Mouse (Mus musculus): Measurements from ENCODE around the gene H2afy. TPM values are rescaled to one million over a fixed set of nuclear protein-coding genes. Genes with fewer than 3 reads are reported as not detected.
"Not testable (repeated sequence)": the region's sequence is repeated elsewhere in the genome, so short reads cannot be mapped to it uniquely, and the experiment has no call there.

Gene H2afy
- total RNA-seq, 4 experiments from 2014 or later: 39.0 to 48.2 (median 45.6) TPM

GRCm38 (mm10) chr13:56072268-56072607 is 63.9 kb downstream of the H2afy start:
- no peak for DNase-seq (ENCODE audit: low spot score)

DNA sequence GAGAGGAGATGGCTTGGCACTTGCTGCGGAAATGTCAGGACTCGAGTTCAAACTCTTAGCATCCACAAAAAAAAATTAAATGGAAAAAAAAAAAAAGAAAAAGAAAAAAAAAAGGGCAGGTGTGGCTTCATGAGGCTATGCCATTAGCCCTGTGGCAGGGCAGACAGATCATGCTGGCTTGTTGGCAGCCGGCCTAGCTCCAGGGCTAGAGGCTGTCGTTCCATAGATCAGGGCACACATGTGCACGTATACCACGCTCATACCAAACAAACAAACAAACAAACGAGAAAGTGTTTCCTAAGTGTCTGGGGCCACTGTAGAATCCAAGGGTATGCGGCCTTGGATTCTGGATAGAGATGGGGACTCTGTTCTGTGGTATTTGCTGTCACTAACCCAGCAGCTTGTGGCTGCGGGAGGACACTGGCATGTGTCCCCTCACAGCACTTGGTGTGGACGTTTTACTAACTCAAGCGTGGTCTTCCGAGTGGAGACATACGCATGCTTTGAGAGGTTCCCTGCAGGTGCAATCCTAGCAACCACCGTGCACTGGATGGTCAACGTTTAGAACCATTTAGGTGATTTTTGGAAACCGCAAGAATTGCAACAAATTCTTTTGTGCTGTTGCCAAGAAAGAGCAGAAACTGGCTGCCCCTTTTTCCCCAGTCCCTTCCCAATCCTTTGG is 64.4 kb downstream of the H2afy start:
- no peak for DNase-seq (ENCODE audit: low spot score)

DNA sequence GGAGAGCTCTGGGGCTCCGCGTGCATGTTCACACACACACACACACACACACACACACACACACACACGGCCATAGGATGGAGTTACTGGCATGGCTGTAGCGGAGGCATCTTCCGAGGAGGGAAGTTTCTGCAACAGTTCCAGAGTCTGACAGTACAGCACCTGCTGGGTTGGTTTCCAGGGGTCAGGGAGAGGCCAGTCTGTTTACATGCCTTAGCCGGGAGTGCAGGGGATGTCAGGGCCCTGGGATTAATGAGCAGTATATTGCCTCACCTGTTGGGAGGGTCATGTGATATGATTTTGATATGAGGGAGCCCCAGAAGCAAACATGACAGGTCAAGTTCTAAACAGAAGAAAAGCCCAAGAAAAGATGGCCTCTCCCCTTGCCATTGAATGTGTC is 66.5 kb downstream of the H2afy start:
- no peak for DNase-seq (ENCODE audit: low spot score)

GRCm38 (mm10) chr13:56068517-56068916 is 67.6 kb downstream of the H2afy start:
- DNase-seq (ENCODE audit: low spot score): no peak

DNA sequence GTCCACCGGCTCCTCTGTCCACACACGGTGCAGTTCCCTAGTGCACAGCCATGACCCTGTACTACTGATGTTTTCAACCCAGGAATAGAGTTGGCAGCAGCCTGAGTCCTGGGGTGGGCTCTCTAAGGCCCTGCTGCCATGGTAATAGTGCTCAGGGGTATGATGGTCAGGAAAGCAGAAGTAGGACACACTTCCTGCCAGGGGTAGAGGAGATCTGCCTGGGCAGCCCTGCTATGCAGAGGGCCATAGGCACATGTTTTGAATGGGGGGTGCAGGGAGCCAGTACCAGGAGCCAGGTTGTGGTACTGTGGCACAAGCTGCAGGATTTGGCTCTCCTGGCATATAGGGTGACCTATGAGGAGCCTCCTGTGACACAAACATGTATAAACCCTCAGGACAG is 69.3 kb downstream of the H2afy start:
- DNase-seq (ENCODE audit: low spot score): no peak

GRCm38 (mm10) chr13:56066152-56066551 is 70.0 kb downstream of the H2afy start:
- DNase-seq (ENCODE audit: low spot score): no peak

- no peak for DNase-seq (ENCODE audit: low spot score)
These were observed 78.4 kb downstream of the H2afy start for GRCm38 (mm10) chr13:56057761-56058160.

DNA sequence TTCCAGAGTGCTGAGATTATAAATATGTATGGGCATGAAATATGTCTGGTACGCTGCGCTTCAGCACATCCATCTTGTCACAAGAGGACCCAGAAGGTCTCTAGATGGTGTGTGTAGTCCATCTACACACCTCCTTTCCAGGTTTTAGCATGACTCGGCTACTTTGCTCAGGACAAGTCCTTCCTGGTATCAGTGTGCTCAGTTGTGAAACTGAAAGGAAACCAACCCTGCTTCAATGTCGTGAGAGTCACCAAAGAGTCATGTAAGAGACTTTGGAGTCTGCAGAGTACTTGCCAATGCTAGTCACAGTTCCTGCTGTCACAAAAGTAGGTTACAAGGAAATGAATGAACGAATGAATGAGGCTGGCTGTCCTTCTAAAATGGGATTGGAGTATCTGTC is 80.4 kb downstream of the H2afy start:
- DNase-seq (ENCODE audit: low spot score): no peak

- no peak for DNase-seq (ENCODE audit: low spot score)
These were observed 82.1 kb downstream of the H2afy start for GRCm38 (mm10) chr13:56054089-56054488.

DNA sequence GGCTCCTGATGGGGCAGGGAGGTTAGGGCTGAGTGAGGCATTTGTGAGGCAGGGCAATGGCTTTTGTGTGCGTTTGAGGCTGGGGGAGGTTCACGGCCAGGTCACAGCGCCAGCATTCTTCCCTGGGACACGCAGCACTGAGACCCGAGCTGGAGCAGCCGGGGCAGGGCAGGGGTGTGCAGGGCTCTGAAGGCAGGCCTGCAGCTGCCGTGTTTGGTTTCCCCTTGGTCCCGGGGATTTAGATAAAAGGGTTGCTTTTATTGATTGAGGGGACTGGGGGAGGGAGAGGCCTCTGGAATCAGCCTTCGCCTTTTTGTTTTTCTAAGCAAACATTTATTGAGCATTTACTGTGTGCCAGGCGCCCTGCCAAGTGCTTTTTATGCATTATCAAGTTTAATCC is 83.4 kb downstream of the H2afy start:
- DNase-seq (ENCODE audit: low spot score): no peak

DNA sequence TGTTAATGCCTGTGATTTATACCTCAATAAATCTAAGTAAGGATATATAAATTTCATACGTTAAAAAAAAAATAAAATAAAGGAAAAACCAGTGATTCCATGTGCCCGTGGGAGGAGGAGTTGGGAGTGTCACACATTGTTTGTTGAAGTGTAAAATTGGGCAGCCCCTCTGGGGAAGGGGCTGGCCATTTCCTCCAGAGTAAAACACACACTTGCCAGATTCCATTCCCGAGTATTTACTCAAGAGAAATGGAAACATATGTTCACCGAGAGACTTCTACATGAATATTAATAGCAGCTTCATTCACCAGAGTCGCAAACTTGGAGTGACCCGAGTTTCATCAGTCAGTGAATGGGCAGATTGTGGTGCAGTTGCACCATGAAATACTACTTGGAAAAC is 85.9 kb downstream of the H2afy start:
- DNase-seq (ENCODE audit: low spot score): no peak

DNA sequence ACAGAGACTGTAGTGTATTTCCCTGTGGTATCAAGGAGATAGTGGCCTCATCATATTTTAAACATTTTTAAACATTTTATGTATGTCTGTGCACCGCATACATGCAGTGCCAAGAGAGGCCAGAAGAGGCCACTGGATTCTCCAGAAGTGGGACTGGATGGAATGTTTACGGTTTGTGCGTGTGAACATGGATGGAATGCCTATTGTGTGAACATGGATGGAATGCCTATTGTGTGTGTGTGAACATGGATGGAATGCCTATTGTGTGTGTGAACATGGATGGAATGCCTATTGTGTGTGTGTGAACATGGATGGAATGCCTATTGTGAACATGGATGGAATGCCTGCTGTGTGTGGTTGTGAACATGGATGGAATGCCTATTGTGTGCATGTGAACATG is 93.9 kb downstream of the H2afy start:
- DNase-seq (ENCODE audit: low spot score): no peak

GRCm38 (mm10) chr13:56040621-56041020 is 95.5 kb downstream of the H2afy start:
- no peak for DNase-seq (ENCODE audit: low spot score)

GRCm38 (mm10) chr13:56039610-56040371 is 96.4 kb downstream of the H2afy start:
- no peak for DNase-seq (ENCODE audit: low spot score)

DNA sequence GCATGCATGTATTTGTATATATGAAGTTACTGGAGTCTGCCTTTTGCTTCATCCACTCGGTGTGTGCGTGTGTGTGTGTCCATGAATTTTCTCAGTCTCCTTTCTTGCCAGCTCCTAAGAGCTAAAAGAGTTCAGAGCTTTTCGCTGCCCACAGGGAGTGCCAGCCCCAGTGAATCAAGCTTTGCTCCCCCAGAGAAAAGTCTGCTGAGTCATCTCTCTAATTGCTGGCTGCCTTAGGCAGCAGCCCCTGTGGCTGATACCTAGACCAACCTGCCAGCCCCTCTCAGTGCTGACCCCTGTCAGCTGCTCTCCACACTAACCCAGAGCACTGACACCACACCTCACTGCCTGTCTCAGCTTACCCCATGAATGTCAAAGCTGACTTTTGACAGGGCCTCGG is 107.2 kb downstream of the H2afy start:
- DNase-seq (ENCODE audit: low spot score): no peak

GRCm38 (mm10) chr13:56027996-56028395 is 108.2 kb downstream of the H2afy start:
- DNase-seq (ENCODE audit: low spot score): not testable (repeated sequence)

DNA sequence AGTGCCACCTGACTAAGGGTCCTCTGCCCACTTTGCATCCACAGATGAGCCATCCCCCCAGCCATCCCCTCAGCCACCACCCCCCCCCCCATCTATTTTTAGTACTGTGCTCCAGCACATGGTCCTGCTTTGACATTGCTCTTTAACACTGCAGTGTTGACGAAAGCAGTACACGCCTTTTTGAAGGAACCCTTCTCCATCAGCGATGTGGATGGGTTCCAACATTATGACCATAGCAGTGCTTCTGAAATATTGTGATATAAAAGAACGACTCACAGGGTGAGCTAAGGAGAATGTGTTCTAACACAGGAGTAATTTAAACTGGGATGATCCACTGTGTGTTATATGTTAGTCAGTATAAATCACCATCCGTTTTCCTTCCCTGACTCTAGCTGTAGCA is 109.5 kb downstream of the H2afy start:
- no peak for DNase-seq (ENCODE audit: low spot score)

GRCm38 (mm10) chr13:56026026-56026425 is 110.1 kb downstream of the H2afy start:
- DNase-seq (ENCODE audit: low spot score): no peak

GRCm38 (mm10) chr13:56025027-56025410 is 111.1 kb downstream of the H2afy start:
- DNase-seq (ENCODE audit: low spot score): no peak

GRCm38 (mm10) chr13:56024410-56025026 is 111.6 kb downstream of the H2afy start:
- no peak for DNase-seq (ENCODE audit: low spot score)
